ENCODE assay signal across 20 mouse cellular contexts in genomic region chr19:29142307-29142706, GRCm38 (mm10). TPM values are rescaled to one million over a fixed set of nuclear protein-coding genes. Genes with fewer than 3 reads are reported as not detected.
A peak's percentile ranks its signal among the peaks of the same experiment; 100 is the strongest.
DNase-seq lines count a peak whose midpoint lies in the region; ATAC-seq and TF ChIP-seq lines count a peak whose summit lies in the region.
"Had no signal": no experiment of that assay in that cellular context is flagged by ENCODE, and none has a peak within 500 bp of the region (broad histone marks: within the 10 kb centered on the region; RNA-seq: fewer than 3 reads in every experiment).

No protein-coding gene starts in this region.

- ATAC-seq in G1E (ENCODE audit: extremely low read depth, insufficient number of reproducible peaks, low FRiP score, poor library complexity, severe bottlenecking), result peak; percentile 34
- peak; percentile 82 for ATAC-seq in megakaryocyte, adult 5-6 weeks (ENCODE audit: poor library complexity, severe bottlenecking)
- no peak for ATAC-seq in midbrain, embryonic 13.5 days
- ATAC-seq in midbrain, postnatal 0 days (ENCODE audit: low FRiP score), result no peak
- ATAC-seq: forebrain, embryonic 14.5 days; liver, postnatal 0 days had no signal

- no peaks in the 10 kb centered on the region for H3K9me3 ChIP-seq in G1E (replicated peaks)
- no peaks in the 10 kb centered on the region for H3K9me3 ChIP-seq in midbrain, embryonic 13.5 days
- H3K9me3 ChIP-seq in midbrain, postnatal 0 days (ENCODE audit: low read length), result no peaks in the 10 kb centered on the region
- H3K9me3 ChIP-seq: embryonic facial prominence, embryonic 12.5 days; heart, embryonic 12.5 days; limb, embryonic 13.5 days had no signal

- peaks cover 60% of the 10 kb centered on the region for H3K4me1 ChIP-seq in G1E (ENCODE audit: insufficient read depth, low read depth, low read length)
- no peaks in the 10 kb centered on the region for H3K4me1 ChIP-seq in midbrain, embryonic 13.5 days (replicated peaks)
- H3K4me1 ChIP-seq in midbrain, postnatal 0 days (ENCODE audit: insufficient read depth, low read length), result no peaks in the 10 kb centered on the region
- H3K4me1 ChIP-seq: limb, embryonic 13.5 days had no signal

- peaks cover 94% of the 10 kb centered on the region for H3K36me3 ChIP-seq in G1E (replicated peaks)
- H3K36me3 ChIP-seq in midbrain, embryonic 13.5 days, result peaks cover 16% of the 10 kb centered on the region
- H3K36me3 ChIP-seq in midbrain, postnatal 0 days (ENCODE audit: insufficient read depth, low read length), result peaks cover 17% of the 10 kb centered on the region

- H3K4me3 ChIP-seq in G1E (ENCODE audit: low read depth, low read length), result no peak overlapping the region
- no peak overlapping the region for H3K4me3 ChIP-seq in midbrain, embryonic 13.5 days (replicated peaks)
- no peak overlapping the region for H3K4me3 ChIP-seq in midbrain, postnatal 0 days (ENCODE audit: low read depth, low read length)
- H3K4me3 ChIP-seq: embryonic facial prominence, embryonic 12.5 days; erythroblast, embryonic 14.5 days; heart, embryonic 12.5 days; limb, embryonic 13.5 days had no signal

- H3K9ac ChIP-seq in midbrain, embryonic 13.5 days (replicated peaks), result no peak overlapping the region
- no peak overlapping the region for H3K9ac ChIP-seq in midbrain, postnatal 0 days (replicated peaks; ENCODE audit: low read length, poor library complexity, severe bottlenecking)
- H3K9ac ChIP-seq: embryonic facial prominence, embryonic 12.5 days; heart, embryonic 12.5 days; hindbrain, embryonic 14.5 days; limb, embryonic 13.5 days; liver, postnatal 0 days had no signal

- H3K4me2 ChIP-seq in midbrain, embryonic 13.5 days (replicated peaks), result no peak overlapping the region
- no peak overlapping the region for H3K4me2 ChIP-seq in midbrain, postnatal 0 days (ENCODE audit: low read depth, low read length, poor library complexity, severe bottlenecking)
- H3K4me2 ChIP-seq: embryonic facial prominence, embryonic 12.5 days; heart, embryonic 12.5 days; hindbrain, embryonic 14.5 days; limb, embryonic 13.5 days had no signal

- no peak for TF ChIP-seq CTCF in G1E (IDR thresholded peaks at IDR 0.05; ENCODE audit: low read depth, low read length)
- no peak for TF ChIP-seq CTCF in midbrain, postnatal 0 days (IDR thresholded peaks at IDR 0.05)

- H3K27ac ChIP-seq in midbrain, embryonic 13.5 days, result no peak overlapping the region
- no peak overlapping the region for H3K27ac ChIP-seq in midbrain, postnatal 0 days (ENCODE audit: low read depth, low read length)
- H3K27ac ChIP-seq: embryonic facial prominence, embryonic 12.5 days; hindbrain, embryonic 14.5 days; limb, embryonic 13.5 days had no signal

- WGBS in midbrain, embryonic 13.5 days, result 92% methylated on average over 6 of the region's 6 CpGs
- 83% methylated on average over 6 of the region's 6 CpGs for WGBS in midbrain, postnatal 0 days

- no peaks in the 10 kb centered on the region for H3K27me3 ChIP-seq in G1E (ENCODE audit: insufficient read depth, low read length)
- no peaks in the 10 kb centered on the region for H3K27me3 ChIP-seq in midbrain, embryonic 13.5 days
- no peaks in the 10 kb centered on the region for H3K27me3 ChIP-seq in midbrain, postnatal 0 days (ENCODE audit: insufficient read depth, low read length)
- H3K27me3 ChIP-seq: embryonic facial prominence, embryonic 12.5 days; heart, embryonic 12.5 days; limb, embryonic 13.5 days had no signal

- DNase-seq in CD4-positive helper T cell, adult 2 months (ENCODE audit: low read depth, low spot score), result peak; percentile 15
- peak; percentile 51 for DNase-seq in G1E (ENCODE audit: low spot score)
- DNase-seq in thymus, postnatal 10 days (ENCODE audit: low spot score in 2 of 2), result peak; percentile 27 to 46
- DNase-seq in midbrain, postnatal 0 days (ENCODE audit: low spot score), result no peak
- DNase-seq in cerebellum, adult 11 months, result no peak
- DNase-seq: adrenal gland, postnatal 25 days; cerebellum, adult 9-10 months; heart, postnatal 14 days; kidney, postnatal 36 days; liver, postnatal 0 days; lung, postnatal 10 days; right cerebral cortex, postnatal 25 days had no signal

RNA-seq across cellular contexts. Expression of gene Rcl1, which starts 41.1 kb away (rescaled TPM):
- 22.7 and 32.8 TPM in 2 replicates for total RNA-seq in G1E (2014; fragmentation: Nextera tagmentation)
- 47.1 and 49.5 TPM in 2 replicates for total RNA-seq in G1E (2017)
- 52.4 and 57.4 TPM in 2 replicates for polyA plus RNA-seq in G1E (2012)
- 3.2 and 5.0 TPM in 2 replicates for total RNA-seq in megakaryocyte, adult 5-6 weeks (2015)
- total RNA-seq in megakaryocyte, adult 5-6 weeks (2017), result 11.7 TPM in 2 replicates
- 29.2 and 29.7 TPM in 2 replicates for polyA plus RNA-seq in midbrain, embryonic 13.5 days (2015; fragmentation: Nextera tagmentation; extraction: Ambion mirVana)
- total RNA-seq in midbrain, postnatal 0 days (2014; rRNA removed), result 23.6 and 26.1 TPM in 2 replicates
- polyA plus RNA-seq in midbrain, postnatal 0 days (2015; fragmentation: Nextera tagmentation; extraction: Ambion mirVana), result 34.6 and 37.8 TPM in 2 replicates

Comparison
In these comparisons a context has a peak if more than half of its experiments do, and no peak if none do; other contexts are left out.
1. DNase-seq: peak in CD4-positive helper T cell, adult 2 months (single experiment), G1E (single experiment) and thymus, postnatal 10 days (2 of 2); none in midbrain, postnatal 0 days (single experiment) and cerebellum, adult 11 months (single experiment).
2. ATAC-seq: peak in G1E (single experiment) and megakaryocyte, adult 5-6 weeks (single experiment); none in midbrain, embryonic 13.5 days (single experiment) and midbrain, postnatal 0 days (single experiment).